Mouse (Mus musculus): ENCODE results near the gene Grb2. TPM values are rescaled to one million over a fixed set of nuclear protein-coding genes. Genes with fewer than 3 reads are reported as not detected.

Gene Grb2
- polyA plus RNA-seq, 1 experiment from 2014 or later = 52.5 TPM

- H3K9me3 ChIP-seq (ENCODE audit: control insufficient read depth, low read length) = no peaks in the 10 kb centered on the region
- 79% methylated on average over 3 of the region's 3 CpGs for WGBS
- H3K27me3 ChIP-seq (ENCODE audit: control insufficient read depth, insufficient read depth, low read length) = no peaks in the 10 kb centered on the region
- H3K4me1 ChIP-seq (ENCODE audit: control insufficient read depth, insufficient read depth, low read length) = no peaks in the 10 kb centered on the region
- H3K9ac ChIP-seq (ENCODE audit: low read length) = no peak overlapping the region
- H3K4me2 ChIP-seq (ENCODE audit: low read depth, severe bottlenecking) = no peak overlapping the region
- ATAC-seq (ENCODE audit: insufficient number of reproducible peaks, low FRiP score, low TSS enrichment, low read depth) (no peak), DNase-seq (ENCODE audit: low spot score) (no peak)
- H3K36me3 ChIP-seq (ENCODE audit: control insufficient read depth, insufficient read depth, low read length) = peaks cover 2% of the 10 kb centered on the region; the same call in 1 of the 2 replicates
- no peak overlapping the region for H3K4me3 ChIP-seq (ENCODE audit: low read depth, low read length)
- H3K27ac ChIP-seq (replicated peaks; ENCODE audit: low read depth, low read length) = no peak overlapping the region
These were observed 30.9 kb downstream of the Grb2 start for GRCm38 (mm10) chr11:115677511-115677910.

DNA sequence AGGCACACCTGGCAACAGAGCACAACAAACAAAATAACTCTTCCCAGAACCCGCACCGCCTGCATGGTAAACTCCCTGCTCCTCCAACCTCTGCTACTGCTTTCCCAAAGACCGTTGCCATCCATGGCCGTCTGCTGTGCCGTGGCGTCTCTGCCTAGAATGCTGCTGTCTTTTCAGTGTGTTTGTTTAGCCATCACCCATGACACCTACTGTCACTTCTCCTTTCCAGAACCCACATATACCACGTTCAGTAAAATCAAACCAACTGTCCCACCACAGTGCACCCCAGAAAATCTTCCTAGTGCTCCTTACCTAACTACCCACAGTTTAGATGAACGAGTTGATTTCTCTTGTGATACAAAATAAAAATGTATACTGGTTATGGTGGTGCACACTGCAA lies 31.7 kb downstream of the Grb2 start:
- WGBS = 94% methylated on average over 8 of the region's 8 CpGs
- Histone ChIP-seq H3K4me3 (ENCODE audit: low read depth, low read length) (no peak overlapping the region), H3K4me2 (ENCODE audit: low read depth, severe bottlenecking) (no peak overlapping the region), H3K36me3 (ENCODE audit: control insufficient read depth, insufficient read depth, low read length) (no peaks in the 10 kb centered on the region), H3K9me3 (ENCODE audit: control insufficient read depth, low read length) (no peaks in the 10 kb centered on the region), H3K4me1 (ENCODE audit: control insufficient read depth, insufficient read depth, low read length) (no peaks in the 10 kb centered on the region), H3K27ac (replicated peaks; ENCODE audit: low read depth, low read length) (no peak overlapping the region), H3K27me3 (ENCODE audit: control insufficient read depth, insufficient read depth, low read length) (no peaks in the 10 kb centered on the region), H3K9ac (ENCODE audit: low read length) (no peak overlapping the region)
- no peak for DNase-seq (ENCODE audit: low spot score)
- ATAC-seq (ENCODE audit: insufficient number of reproducible peaks, low FRiP score, low TSS enrichment, low read depth) = no peak

DNA sequence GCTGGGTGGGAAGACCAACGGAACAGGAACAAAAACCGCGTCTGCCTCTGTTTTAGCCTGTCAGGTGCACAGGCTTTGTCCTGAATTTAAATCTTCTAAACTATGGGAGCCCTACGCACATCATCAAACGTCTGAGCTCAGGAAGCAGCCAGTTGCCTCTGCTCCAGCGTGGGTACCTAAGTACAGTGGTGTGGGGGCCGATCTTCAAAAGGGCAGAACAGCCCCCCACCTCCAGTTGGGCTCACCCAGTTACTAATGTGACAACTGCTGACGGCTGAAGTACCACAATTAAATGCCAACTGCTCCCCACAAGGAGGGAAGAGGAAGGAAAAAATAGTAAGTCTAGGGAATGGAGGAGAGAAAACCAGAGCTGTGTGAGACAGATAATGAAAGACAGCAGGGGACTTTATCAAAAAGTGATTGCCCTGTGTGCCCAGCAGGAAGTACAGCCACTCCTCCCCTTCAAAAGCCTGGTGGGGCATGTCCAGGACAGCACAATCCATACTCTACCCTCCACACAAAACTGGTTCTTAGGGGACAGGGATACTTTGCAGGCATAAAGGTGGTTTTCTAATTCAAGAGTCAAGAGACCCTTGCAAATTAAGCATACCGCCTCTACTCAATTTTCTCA lies 34.0 kb downstream of the Grb2 start:
- no peaks in the 10 kb centered on the region for H3K36me3 ChIP-seq (ENCODE audit: control insufficient read depth, insufficient read depth, low read length)
- DNase-seq (ENCODE audit: low spot score) = no peak
- H3K4me1 ChIP-seq (ENCODE audit: control insufficient read depth, insufficient read depth, low read length) = peaks cover 14% of the 10 kb centered on the region
- no peak overlapping the region for H3K27ac ChIP-seq (replicated peaks; ENCODE audit: low read depth, low read length)
- H3K4me3 ChIP-seq (ENCODE audit: low read depth, low read length) = no peak overlapping the region
- H3K9me3 ChIP-seq (ENCODE audit: control insufficient read depth, low read length) = no peaks in the 10 kb centered on the region
- 75% methylated on average over 9 of the region's 9 CpGs for WGBS
- no peaks in the 10 kb centered on the region for H3K27me3 ChIP-seq (ENCODE audit: control insufficient read depth, insufficient read depth, low read length)
- ATAC-seq (ENCODE audit: insufficient number of reproducible peaks, low FRiP score, low TSS enrichment, low read depth) = no peak
- H3K4me2 ChIP-seq (ENCODE audit: low read depth, severe bottlenecking) = no peak overlapping the region
- no peak overlapping the region for H3K9ac ChIP-seq (ENCODE audit: low read length)

- H3K4me1 ChIP-seq (ENCODE audit: control insufficient read depth, insufficient read depth, low read length) = peaks cover 14% of the 10 kb centered on the region
- no peak overlapping the region for H3K27ac ChIP-seq (replicated peaks; ENCODE audit: low read depth, low read length)
- no peaks in the 10 kb centered on the region for H3K36me3 ChIP-seq (ENCODE audit: control insufficient read depth, insufficient read depth, low read length)
- ATAC-seq (ENCODE audit: insufficient number of reproducible peaks, low FRiP score, low TSS enrichment, low read depth) = no peak
- 93% methylated on average over 9 of the region's 9 CpGs for WGBS
- no peaks in the 10 kb centered on the region for H3K27me3 ChIP-seq (ENCODE audit: control insufficient read depth, insufficient read depth, low read length)
- DNase-seq (ENCODE audit: low spot score) = no peak
- no peaks in the 10 kb centered on the region for H3K9me3 ChIP-seq (ENCODE audit: control insufficient read depth, low read length)
- no peak overlapping the region for H3K9ac ChIP-seq (ENCODE audit: low read length)
- H3K4me3 ChIP-seq (ENCODE audit: low read depth, low read length) = no peak overlapping the region
- no peak overlapping the region for H3K4me2 ChIP-seq (ENCODE audit: low read depth, severe bottlenecking)
These were observed 34.7 kb downstream of the Grb2 start for GRCm38 (mm10) chr11:115673471-115674234.

DNA sequence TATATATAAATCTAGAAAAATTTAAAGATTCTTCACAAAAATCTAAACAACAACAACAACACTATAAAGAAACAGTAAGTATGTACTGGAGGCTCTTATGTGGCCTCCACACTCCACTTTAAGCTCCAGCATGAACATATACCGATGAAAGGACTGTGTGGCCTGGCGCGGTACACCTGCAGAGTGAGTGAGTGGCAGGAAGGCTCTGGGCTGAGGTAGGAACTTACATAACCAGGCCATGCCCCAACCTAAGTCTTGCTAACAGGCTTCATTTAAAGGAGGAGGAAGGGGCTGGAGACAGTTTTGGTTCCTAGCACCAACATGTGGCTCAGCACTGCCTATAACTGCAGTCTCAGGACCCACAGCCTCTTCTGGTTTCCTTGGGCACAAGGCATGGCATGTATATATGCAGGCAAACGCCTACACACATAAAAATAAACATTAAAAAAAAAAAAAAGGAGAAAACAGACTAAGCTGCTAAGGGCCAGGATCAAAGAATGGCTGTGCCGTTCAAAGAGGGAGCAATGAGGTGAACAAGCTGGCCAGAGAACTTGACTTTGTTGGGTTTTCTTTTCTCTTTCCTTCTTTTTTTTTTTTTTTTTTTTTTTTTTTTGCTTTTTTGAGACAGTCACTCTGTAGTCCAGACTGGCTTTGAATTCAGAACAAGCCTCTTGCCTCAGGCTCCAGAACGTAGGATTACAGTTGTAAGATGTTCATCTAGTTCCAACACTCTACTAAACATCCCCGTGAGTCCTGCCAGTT lies 36.0 kb downstream of the Grb2 start:
- no peaks in the 10 kb centered on the region for H3K36me3 ChIP-seq (ENCODE audit: control insufficient read depth, insufficient read depth, low read length)
- no peak overlapping the region for H3K27ac ChIP-seq (replicated peaks; ENCODE audit: low read depth, low read length)
- H3K4me1 ChIP-seq (ENCODE audit: control insufficient read depth, insufficient read depth, low read length) = peaks cover 14% of the 10 kb centered on the region
- no peak for DNase-seq (ENCODE audit: low spot score)
- H3K27me3 ChIP-seq (ENCODE audit: control insufficient read depth, insufficient read depth, low read length) = no peaks in the 10 kb centered on the region
- WGBS = 88% methylated on average over 7 of the region's 7 CpGs
- ATAC-seq (ENCODE audit: insufficient number of reproducible peaks, low FRiP score, low TSS enrichment, low read depth) = no peak
- H3K4me2 ChIP-seq (ENCODE audit: low read depth, severe bottlenecking) = no peak overlapping the region
- H3K4me3 ChIP-seq (ENCODE audit: low read depth, low read length) = no peak overlapping the region
- no peak overlapping the region for H3K9ac ChIP-seq (ENCODE audit: low read length)
- no peaks in the 10 kb centered on the region for H3K9me3 ChIP-seq (ENCODE audit: control insufficient read depth, low read length)

GRCm38 (mm10) chr11:115670451-115671050 lies 37.8 kb downstream of the Grb2 start:
- H3K36me3 ChIP-seq (ENCODE audit: control insufficient read depth, insufficient read depth, low read length) = no peaks in the 10 kb centered on the region
- 18% methylated on average over 5 of the region's 5 CpGs for WGBS
- H3K9ac ChIP-seq (ENCODE audit: low read length) = peak overlapping the region; percentile 35; the same call in 1 of the 2 replicates
- no peak for ATAC-seq (ENCODE audit: insufficient number of reproducible peaks, low FRiP score, low TSS enrichment, low read depth)
- peaks cover 14% of the 10 kb centered on the region for H3K4me1 ChIP-seq (ENCODE audit: control insufficient read depth, insufficient read depth, low read length)
- H3K4me2 ChIP-seq (ENCODE audit: low read depth, severe bottlenecking) = no peak overlapping the region
- H3K9me3 ChIP-seq (ENCODE audit: control insufficient read depth, low read length) = no peaks in the 10 kb centered on the region
- H3K4me3 ChIP-seq (ENCODE audit: low read depth, low read length) = no peak overlapping the region
- no peaks in the 10 kb centered on the region for H3K27me3 ChIP-seq (ENCODE audit: control insufficient read depth, insufficient read depth, low read length)
- H3K27ac ChIP-seq (replicated peaks; ENCODE audit: low read depth, low read length) = no peak overlapping the region
- DNase-seq (ENCODE audit: low spot score) = peak; percentile 56

- ATAC-seq (ENCODE audit: insufficient number of reproducible peaks, low FRiP score, low TSS enrichment, low read depth) (no peak), DNase-seq (ENCODE audit: low spot score) (no peak)
- H3K4me3 ChIP-seq (ENCODE audit: low read depth, low read length) = no peak overlapping the region
- H3K36me3 ChIP-seq (ENCODE audit: control insufficient read depth, insufficient read depth, low read length) = no peaks in the 10 kb centered on the region
- H3K9me3 ChIP-seq (ENCODE audit: control insufficient read depth, low read length) = no peaks in the 10 kb centered on the region
- H3K9ac ChIP-seq (ENCODE audit: low read length) = no peak overlapping the region
- no peaks in the 10 kb centered on the region for H3K27me3 ChIP-seq (ENCODE audit: control insufficient read depth, insufficient read depth, low read length)
- no peak overlapping the region for H3K4me2 ChIP-seq (ENCODE audit: low read depth, severe bottlenecking)
- no peak overlapping the region for H3K27ac ChIP-seq (replicated peaks; ENCODE audit: low read depth, low read length)
- no peaks in the 10 kb centered on the region for H3K4me1 ChIP-seq (ENCODE audit: control insufficient read depth, insufficient read depth, low read length)
- 83% methylated on average over 4 of the region's 4 CpGs for WGBS
These were observed 44.6 kb downstream of the Grb2 start for GRCm38 (mm10) chr11:115663676-115664335.

- no peak for DNase-seq (ENCODE audit: low spot score)
- H3K4me2 ChIP-seq (ENCODE audit: low read depth, severe bottlenecking) = no peak overlapping the region
- H3K9me3 ChIP-seq (ENCODE audit: control insufficient read depth, low read length) = no peaks in the 10 kb centered on the region
- H3K4me1 ChIP-seq (ENCODE audit: control insufficient read depth, insufficient read depth, low read length) = no peaks in the 10 kb centered on the region
- H3K4me3 ChIP-seq (ENCODE audit: low read depth, low read length) = no peak overlapping the region
- ATAC-seq (ENCODE audit: insufficient number of reproducible peaks, low FRiP score, low TSS enrichment, low read depth) = no peak
- no peak overlapping the region for H3K27ac ChIP-seq (replicated peaks; ENCODE audit: low read depth, low read length)
- no peaks in the 10 kb centered on the region for H3K27me3 ChIP-seq (ENCODE audit: control insufficient read depth, insufficient read depth, low read length)
- H3K9ac ChIP-seq (ENCODE audit: low read length) = no peak overlapping the region
- no peaks in the 10 kb centered on the region for H3K36me3 ChIP-seq (ENCODE audit: control insufficient read depth, insufficient read depth, low read length)
- WGBS = 95% methylated on average over 4 of the region's 4 CpGs
These were observed 48.0 kb downstream of the Grb2 start for GRCm38 (mm10) chr11:115660376-115660775.

Data from limb, embryonic 11.5 days (tissue).